Mouse (Mus musculus) urinary bladder, postnatal 36 days (tissue): ENCODE measurements around the gene Ubtd1.
"Not testable (repeated sequence)": the region's sequence is repeated elsewhere in the genome, so short reads cannot be mapped to it uniquely, and the experiment has no call there.

Experiments
- DNase-seq, 2 experiments: peaks; one replicate each; pipeline ENCODE4 v3.0.0; 2022; ENCODE audit warnings: low spot score in 2 of 2, mixed read lengths in 1 of 2

The Ubtd1 gene

DNA sequence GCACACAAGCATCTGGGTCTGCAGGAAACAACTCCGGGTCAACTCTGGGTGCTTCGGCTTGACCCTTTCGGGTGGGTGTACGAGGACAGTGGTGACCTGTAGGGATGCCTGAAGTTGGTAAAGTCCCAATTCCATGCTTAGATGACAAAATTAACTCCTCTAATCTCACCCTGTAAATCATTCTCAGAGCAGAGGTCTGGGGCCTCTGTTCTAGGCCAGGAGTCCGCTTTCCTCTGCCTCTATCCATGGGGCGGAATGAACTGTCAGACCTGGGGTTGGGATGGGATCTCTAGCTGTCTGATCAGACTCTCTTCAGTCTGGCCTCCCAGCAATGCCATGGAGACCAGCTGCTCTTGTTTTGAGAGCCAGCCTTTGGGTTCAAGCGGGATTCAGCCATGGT, 79.9 kb downstream of the Ubtd1 start:
- DNase-seq = no peak

DNA sequence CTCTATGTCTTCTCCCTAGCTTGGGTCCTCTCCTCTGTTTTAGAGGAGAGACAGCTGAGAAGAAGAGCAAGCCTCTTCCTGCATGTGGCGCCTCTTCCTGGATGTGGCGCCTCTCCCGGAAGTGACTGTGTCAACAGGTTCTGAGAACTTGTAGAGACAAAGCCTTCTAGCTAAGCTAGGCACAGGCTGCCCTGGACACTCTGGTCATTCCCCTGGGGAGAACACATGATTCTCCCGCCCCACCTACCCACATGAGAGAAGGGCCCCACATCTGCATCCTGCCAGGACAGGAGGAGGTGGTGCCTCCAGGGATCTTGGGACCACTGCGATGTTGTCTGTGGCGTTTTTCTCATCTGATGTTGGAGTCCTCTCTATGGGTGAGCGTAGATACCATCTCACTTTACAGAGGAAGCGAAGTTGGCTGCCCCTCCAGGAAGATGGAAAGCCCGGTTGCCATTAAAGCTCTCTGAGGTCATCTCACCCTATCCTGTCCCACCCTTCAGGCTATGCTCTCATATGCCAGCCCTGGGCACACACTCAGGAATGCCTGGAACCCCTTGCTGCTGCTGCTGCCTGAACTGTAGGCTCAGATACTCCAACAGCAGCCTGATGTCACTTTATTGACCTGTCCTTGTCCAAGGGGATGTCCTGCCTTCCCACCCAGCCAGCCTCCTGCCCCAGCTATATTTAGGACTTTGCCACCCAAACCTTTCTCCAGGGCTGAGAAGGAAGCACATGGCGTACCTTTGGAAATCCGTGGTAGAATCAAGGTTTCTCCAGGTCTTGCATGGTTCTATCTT, 87.1 kb downstream of the Ubtd1 start:
- no peak for DNase-seq

DNA sequence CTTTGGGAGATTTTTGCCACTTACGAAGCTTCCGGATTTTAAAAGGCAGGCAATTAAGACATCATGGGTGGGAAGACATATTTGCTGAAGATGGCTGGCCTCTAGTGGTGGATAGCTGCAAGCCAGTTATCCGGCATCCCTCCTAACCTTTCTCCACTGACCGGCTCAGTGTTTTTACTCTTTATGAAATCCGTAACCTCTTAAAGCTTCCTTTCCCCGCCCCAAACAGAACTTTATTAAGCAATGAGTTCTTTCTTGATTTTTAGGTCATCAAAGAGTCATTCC, 87.6 kb downstream of the Ubtd1 start:
- DNase-seq = peak in 1 of 2 experiments; percentile 25

DNA sequence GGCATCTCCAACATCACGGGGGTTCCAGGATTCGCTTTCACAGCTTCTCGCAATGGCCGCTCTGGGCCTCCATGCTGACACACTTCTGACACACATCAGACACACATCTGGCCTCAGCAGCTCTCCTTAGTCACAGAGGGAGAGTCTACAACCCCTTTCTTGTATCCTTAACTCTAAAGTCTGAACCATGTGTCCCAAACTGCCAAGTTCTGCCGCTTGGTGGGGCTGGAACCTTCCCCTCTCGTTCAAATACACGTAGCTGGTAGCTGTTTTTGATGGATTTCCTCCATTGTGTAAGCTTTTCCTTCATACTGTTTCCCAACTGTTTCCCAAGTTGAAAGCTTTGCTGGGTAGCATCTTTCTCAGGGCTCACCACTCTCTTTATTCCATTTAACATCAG, 89.7 kb downstream of the Ubtd1 start:
- DNase-seq = no peak

DNA sequence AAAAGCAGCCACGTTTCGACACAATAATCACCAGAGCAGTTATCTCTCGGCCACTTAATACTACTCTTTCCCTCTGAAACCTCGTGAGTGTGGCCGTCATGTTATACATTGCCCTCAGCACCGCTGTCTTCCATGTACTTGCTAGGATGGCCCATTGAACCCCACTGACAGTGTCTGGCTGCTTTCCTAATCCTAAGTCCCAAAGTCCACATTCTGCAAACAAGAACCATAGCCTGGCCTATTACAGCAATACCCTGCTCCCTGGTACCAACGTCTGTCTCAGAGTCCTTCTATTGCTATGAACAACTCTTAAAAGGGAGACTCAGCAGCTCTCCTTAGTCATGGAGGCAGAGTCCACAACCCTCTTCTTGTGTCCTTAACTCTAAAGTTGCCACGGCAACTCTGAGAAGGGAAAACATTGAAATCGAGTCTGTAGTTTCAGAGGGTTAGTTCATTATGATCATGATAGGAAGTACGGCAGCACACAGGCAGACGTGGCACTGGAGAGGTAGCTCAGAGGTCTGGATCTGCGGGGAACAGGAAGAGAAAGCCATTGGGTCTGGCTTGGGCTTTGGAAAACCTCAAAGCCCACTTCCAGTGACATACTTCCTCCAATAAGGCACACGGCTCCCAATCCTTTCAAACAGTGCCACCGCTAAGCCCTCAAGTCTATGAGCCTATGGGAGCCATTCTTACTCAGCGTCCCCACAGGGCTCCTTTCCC, 90.5 kb downstream of the Ubtd1 start:
- no peak for DNase-seq

DNA sequence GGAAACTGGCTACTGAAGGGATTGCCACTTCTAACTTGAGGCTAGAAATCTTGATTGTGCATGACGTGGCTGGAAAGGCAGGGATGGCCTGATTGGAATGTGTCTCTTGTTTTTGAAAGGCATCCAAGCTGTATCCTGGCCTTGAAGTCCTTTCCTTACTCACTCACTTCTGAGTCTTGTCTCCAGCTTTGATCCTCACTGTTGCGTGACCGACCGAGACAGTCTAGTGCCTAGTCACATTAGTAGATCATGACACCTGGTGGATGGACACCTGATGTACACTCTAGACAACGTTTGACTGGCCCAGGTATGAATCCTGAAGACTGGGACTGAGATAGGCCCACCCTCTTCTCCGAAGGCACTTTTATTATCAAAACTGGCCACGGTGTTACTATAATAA, 91.2 kb downstream of the Ubtd1 start:
- DNase-seq = no peak

DNA sequence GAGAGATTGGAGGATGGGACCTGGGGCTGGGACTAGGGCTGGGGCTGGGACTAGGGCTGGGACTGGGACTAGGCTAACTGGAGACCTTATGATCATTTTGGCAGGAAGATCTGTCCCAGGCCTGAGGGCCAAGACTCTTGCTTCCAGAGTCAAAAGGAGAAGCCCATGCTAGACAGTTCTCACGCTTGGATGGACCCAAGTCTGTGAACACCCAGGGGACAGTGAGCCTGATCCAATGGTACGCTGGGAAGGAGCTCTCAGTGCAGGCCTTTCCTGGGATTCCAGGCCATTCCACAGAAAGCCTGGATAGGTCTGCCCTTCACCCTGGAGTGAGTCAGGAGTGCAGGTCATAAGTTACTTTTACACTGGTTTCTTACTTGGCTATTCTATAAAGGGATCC, 93.5 kb downstream of the Ubtd1 start:
- no peak for DNase-seq

DNA sequence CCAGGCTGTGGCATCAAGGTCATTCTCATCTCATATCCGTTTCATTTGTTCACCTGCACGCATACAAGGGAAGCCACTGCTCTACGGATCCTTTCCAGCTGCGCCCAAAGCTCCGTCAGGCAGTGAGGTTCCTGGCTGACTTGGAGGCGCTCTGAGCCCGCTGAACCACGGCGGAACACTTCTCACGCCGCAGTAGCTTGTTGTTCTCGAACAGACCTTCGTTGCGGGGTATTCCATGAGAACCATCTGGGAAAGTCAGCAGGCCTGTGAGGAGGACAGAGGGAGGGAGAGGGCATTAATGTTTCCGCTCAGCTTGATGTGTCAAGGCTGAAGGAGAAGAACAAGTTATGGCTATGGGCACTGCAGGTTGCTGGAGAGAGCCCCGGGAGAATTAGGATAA, 94.4 kb downstream of the Ubtd1 start:
- DNase-seq = no peak

DNA sequence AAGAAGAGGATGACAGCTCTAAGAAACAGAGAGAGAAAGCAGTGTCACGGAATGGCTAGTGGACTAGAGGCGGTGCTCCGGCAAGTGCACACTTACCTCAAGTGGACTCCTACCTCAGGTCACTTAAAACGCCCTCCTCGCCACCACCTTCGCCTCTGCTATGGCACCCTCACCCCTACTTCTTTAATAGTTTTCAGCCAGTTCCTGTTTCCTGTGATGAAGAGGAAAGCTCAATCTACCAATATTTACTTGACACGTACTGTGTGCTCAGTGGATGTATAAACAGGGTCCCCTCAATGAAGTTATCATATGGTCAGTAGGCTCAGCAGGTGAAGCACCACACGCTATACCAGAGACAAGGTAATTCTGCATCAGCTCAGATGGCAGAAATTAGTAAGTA, 97.0 kb downstream of the Ubtd1 start:
- no peak for DNase-seq

DNA sequence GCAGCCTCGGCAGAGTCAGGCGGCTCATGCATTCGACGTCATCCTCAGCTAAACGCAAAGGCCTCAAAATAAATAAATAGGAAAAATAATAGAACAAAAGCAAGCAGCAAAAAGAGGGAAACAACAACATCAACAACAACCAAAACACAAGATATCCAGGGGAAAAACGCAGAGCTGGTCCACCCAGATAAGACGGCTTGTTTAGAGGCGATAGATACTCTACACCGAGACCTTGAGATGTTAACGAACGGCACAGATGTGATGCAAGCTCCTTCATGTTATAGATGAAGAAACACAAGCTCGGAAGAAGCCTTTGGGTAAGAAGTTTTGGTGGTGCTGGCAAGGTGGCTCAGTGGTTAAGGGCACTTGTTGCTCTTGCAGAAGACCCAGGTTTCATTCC, 97.4 kb downstream of the Ubtd1 start:
- DNase-seq = no peak

DNA sequence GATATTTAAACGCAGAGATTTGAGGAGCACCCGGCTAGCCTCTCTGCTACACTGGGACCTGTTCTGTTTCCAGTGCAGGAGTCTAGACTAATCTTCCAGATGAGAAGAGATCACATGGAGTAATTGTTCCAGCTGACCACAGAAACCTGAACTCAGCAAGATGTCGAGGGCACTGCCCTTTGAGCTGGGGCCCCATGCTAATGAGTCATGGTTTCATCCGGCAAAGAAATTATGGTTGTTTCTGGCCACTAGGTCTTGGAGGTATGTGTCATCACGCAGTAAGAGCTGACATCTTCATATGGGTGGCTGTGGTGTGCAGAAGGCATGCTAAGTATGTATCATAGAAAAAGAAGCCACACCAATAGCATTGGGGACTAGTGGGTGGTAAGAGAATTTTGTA, 98.4 kb downstream of the Ubtd1 start:
- DNase-seq = no peak

DNA sequence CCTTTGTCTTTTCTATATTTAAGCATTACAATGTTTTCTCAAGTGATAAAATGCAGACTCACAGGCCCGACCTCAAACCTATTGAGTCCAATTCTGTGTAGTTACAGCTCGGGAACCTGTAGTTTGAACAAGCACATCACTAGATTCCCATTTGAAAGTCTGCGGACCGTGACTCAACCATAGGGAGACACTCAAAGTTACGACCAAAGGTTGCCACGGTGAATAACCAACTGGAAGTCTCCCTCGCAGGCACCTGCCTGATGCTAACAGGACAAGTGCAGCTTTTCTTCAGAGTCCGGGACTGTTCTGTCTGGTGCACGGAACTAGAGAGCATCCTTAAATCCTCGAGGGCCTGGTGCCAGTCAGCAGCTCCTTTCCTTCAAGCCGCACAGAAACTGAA, 98.9 kb downstream of the Ubtd1 start:
- DNase-seq = no peak

DNA sequence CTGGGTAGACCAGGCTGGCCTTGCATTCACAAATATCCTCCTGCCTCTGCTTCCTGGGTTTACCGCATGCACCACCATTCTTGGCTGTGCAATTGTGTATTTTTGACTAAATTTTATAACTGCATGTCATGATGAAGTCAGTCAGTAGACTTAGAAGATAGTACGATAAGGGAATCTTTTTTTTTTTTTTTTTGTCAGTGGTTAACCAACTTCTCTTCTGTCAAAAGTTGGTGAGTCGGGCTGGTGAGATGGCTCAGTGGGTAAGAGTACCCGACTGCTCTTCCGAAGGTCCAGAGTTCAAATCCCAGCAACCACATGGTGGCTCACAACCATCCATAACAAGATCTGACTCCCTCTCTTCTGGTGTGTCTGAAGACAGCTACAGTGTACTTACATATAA, 100.0 kb downstream of the Ubtd1 start:
- DNase-seq = not testable (repeated sequence)
